Mouse (Mus musculus): ENCODE data around the gene Snx21. TPM values are rescaled to one million over a fixed set of nuclear protein-coding genes. Genes with fewer than 3 reads are reported as not detected.
A peak's percentile ranks its signal among the peaks of the same experiment; 100 is the strongest.

Snx21 gene
- polyA plus RNA-seq, 1 experiment from 2014 or later, result 9.9 TPM

- H3K27ac ChIP-seq (replicated peaks; ENCODE audit: low read depth, low read length), result no peak overlapping the region
- DNase-seq (ENCODE audit: low spot score), result no peak
- H3K27me3 ChIP-seq (ENCODE audit: control insufficient read depth, insufficient read depth, low read length), result no peaks in the 10 kb centered on the region
- no peak overlapping the region for H3K9ac ChIP-seq (replicated peaks; ENCODE audit: low read length)
- WGBS, result 69% methylated on average over 4 of the region's 4 CpGs
- H3K36me3 ChIP-seq (replicated peaks; ENCODE audit: control insufficient read depth, insufficient read depth, low read depth, low read length), result no peaks in the 10 kb centered on the region
- ATAC-seq (replicated peaks; ENCODE audit: insufficient number of reproducible peaks, low FRiP score, low TSS enrichment, low read depth), result no peak
- no peaks in the 10 kb centered on the region for H3K9me3 ChIP-seq (replicated peaks; ENCODE audit: control insufficient read depth, low read length)
- no peak overlapping the region for H3K4me2 ChIP-seq (ENCODE audit: low read depth, low read length)
- H3K4me3 ChIP-seq (ENCODE audit: low read depth, low read length), result no peak overlapping the region
- no peaks in the 10 kb centered on the region for H3K4me1 ChIP-seq (ENCODE audit: control insufficient read depth, insufficient read depth, low read length)
These were observed 3.7 kb upstream of the Snx21 start for GRCm38 (mm10) chr2:164781876-164782275.

GRCm38 (mm10) chr2:164783926-164784581 is 1.6 kb upstream of the Snx21 start:
- no peaks in the 10 kb centered on the region for H3K4me1 ChIP-seq (ENCODE audit: control insufficient read depth, insufficient read depth, low read length)
- WGBS, result 75% methylated on average over 7 of the region's 7 CpGs
- DNase-seq (ENCODE audit: low spot score), result peak; percentile 30
- no peak for ATAC-seq (replicated peaks; ENCODE audit: insufficient number of reproducible peaks, low FRiP score, low TSS enrichment, low read depth)
- no peak overlapping the region for H3K4me2 ChIP-seq (ENCODE audit: low read depth, low read length)
- no peak overlapping the region for H3K4me3 ChIP-seq (ENCODE audit: low read depth, low read length)
- H3K27me3 ChIP-seq (ENCODE audit: control insufficient read depth, insufficient read depth, low read length), result no peaks in the 10 kb centered on the region
- no peak overlapping the region for H3K9ac ChIP-seq (replicated peaks; ENCODE audit: low read length)
- no peaks in the 10 kb centered on the region for H3K36me3 ChIP-seq (replicated peaks; ENCODE audit: control insufficient read depth, insufficient read depth, low read depth, low read length)
- H3K9me3 ChIP-seq (replicated peaks; ENCODE audit: control insufficient read depth, low read length), result no peaks in the 10 kb centered on the region
- no peak overlapping the region for H3K27ac ChIP-seq (replicated peaks; ENCODE audit: low read depth, low read length)

- Histone ChIP-seq H3K9ac (replicated peaks; ENCODE audit: low read length) (peak overlapping the region; percentile 75), H3K4me1 (ENCODE audit: control insufficient read depth, insufficient read depth, low read length) (no peaks in the 10 kb centered on the region), H3K9me3 (replicated peaks; ENCODE audit: control insufficient read depth, low read length) (no peaks in the 10 kb centered on the region), H3K4me3 (ENCODE audit: low read depth, low read length) (peak overlapping the region; percentile 66), H3K4me2 (ENCODE audit: low read depth, low read length) (peak overlapping the region; percentile 98), H3K27me3 (ENCODE audit: control insufficient read depth, insufficient read depth, low read length) (no peaks in the 10 kb centered on the region), H3K27ac (replicated peaks; ENCODE audit: low read depth, low read length) (no peak overlapping the region), H3K36me3 (replicated peaks; ENCODE audit: control insufficient read depth, insufficient read depth, low read depth, low read length) (no peaks in the 10 kb centered on the region)
- 21% methylated on average over 7 of the region's 7 CpGs for WGBS
- DNase-seq (ENCODE audit: low spot score) (no peak), ATAC-seq (replicated peaks; ENCODE audit: insufficient number of reproducible peaks, low FRiP score, low TSS enrichment, low read depth) (no peak)
These were observed 678 bp upstream of the Snx21 start for GRCm38 (mm10) chr2:164784869-164785420.

- Histone ChIP-seq H3K9ac (replicated peaks; ENCODE audit: low read length) (peak overlapping the region; percentile 75), H3K4me1 (ENCODE audit: control insufficient read depth, insufficient read depth, low read length) (no peaks in the 10 kb centered on the region), H3K27ac (replicated peaks; ENCODE audit: low read depth, low read length) (no peak overlapping the region), H3K27me3 (ENCODE audit: control insufficient read depth, insufficient read depth, low read length) (no peaks in the 10 kb centered on the region), H3K9me3 (replicated peaks; ENCODE audit: control insufficient read depth, low read length) (no peaks in the 10 kb centered on the region), H3K36me3 (replicated peaks; ENCODE audit: control insufficient read depth, insufficient read depth, low read depth, low read length) (no peaks in the 10 kb centered on the region), H3K4me3 (ENCODE audit: low read depth, low read length) (peak overlapping the region; percentile 66), H3K4me2 (ENCODE audit: low read depth, low read length) (peak overlapping the region; percentile 98)
- DNase-seq (ENCODE audit: low spot score), result peak; percentile 26
- 7% methylated on average over 15 of the region's 15 CpGs for WGBS
- ATAC-seq (replicated peaks; ENCODE audit: insufficient number of reproducible peaks, low FRiP score, low TSS enrichment, low read depth), result no peak
These were observed 814 bp downstream of the Snx21 start for GRCm38 (mm10) chr2:164786388-164786885.

DNA sequence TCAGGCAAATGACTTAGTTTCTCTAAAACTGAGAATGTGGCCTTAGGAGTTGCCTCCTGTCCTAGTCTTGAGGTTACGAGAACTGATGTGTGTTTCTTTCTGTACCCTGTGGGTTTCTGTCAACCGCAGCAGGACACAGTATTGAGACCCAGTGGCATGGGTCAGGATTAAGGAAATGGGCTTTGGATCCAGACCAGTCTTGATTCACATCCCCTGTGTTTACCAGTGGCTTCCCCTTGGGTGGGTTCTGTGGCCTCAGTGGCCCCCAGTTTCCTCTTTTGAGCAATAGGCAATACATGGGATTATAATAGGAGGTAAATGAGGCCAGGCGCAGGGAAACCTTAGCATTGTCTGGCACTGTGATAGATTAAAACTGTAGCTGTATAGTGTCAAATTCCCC is 1.4 kb downstream of the Snx21 start:
- H3K4me2 ChIP-seq (ENCODE audit: low read depth, low read length), result no peak overlapping the region; the same call in 1 of the 2 replicates
- DNase-seq (ENCODE audit: low spot score) (no peak), ATAC-seq (replicated peaks; ENCODE audit: insufficient number of reproducible peaks, low FRiP score, low TSS enrichment, low read depth) (no peak)
- WGBS, result 77% methylated on average over 3 of the region's 3 CpGs
- no peak overlapping the region for H3K27ac ChIP-seq (replicated peaks; ENCODE audit: low read depth, low read length)
- no peaks in the 10 kb centered on the region for H3K27me3 ChIP-seq (ENCODE audit: control insufficient read depth, insufficient read depth, low read length)
- H3K4me1 ChIP-seq (ENCODE audit: control insufficient read depth, insufficient read depth, low read length), result no peaks in the 10 kb centered on the region
- no peaks in the 10 kb centered on the region; the same call in 1 of the 2 replicates for H3K36me3 ChIP-seq (replicated peaks; ENCODE audit: control insufficient read depth, insufficient read depth, low read depth, low read length)
- H3K9ac ChIP-seq (replicated peaks; ENCODE audit: low read length), result no peak overlapping the region
- no peak overlapping the region for H3K4me3 ChIP-seq (ENCODE audit: low read depth, low read length)
- no peaks in the 10 kb centered on the region for H3K9me3 ChIP-seq (replicated peaks; ENCODE audit: control insufficient read depth, low read length)

DNA sequence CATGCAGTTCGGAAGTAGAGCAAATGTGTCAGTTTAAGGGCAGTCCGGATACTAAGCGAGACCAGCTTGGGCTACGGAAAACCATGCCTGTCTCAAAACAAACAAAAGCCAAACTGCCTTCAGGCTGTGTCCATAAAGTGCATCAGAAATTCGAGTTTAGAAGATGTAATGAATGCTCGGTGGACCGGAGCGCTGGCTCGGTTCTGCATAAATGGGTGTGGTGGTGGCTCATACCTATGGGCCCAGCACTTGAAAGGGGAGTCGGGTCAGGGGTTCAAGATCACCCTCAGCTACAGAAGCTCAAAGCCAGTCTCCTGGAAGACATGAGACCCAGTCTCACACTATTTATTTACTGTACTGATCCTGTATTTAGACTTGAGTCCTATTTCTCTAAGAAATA is 2.2 kb downstream of the Snx21 start:
- H3K9ac ChIP-seq (replicated peaks; ENCODE audit: low read length), result no peak overlapping the region
- H3K27me3 ChIP-seq (ENCODE audit: control insufficient read depth, insufficient read depth, low read length), result no peaks in the 10 kb centered on the region
- no peak overlapping the region for H3K4me2 ChIP-seq (ENCODE audit: low read depth, low read length)
- DNase-seq (ENCODE audit: low spot score), result no peak
- no peak for ATAC-seq (replicated peaks; ENCODE audit: insufficient number of reproducible peaks, low FRiP score, low TSS enrichment, low read depth)
- 73% methylated on average over 10 of the region's 10 CpGs for WGBS
- no peaks in the 10 kb centered on the region for H3K4me1 ChIP-seq (ENCODE audit: control insufficient read depth, insufficient read depth, low read length)
- no peak overlapping the region for H3K4me3 ChIP-seq (ENCODE audit: low read depth, low read length)
- no peak overlapping the region for H3K27ac ChIP-seq (replicated peaks; ENCODE audit: low read depth, low read length)
- no peaks in the 10 kb centered on the region; the same call in 1 of the 2 replicates for H3K36me3 ChIP-seq (replicated peaks; ENCODE audit: control insufficient read depth, insufficient read depth, low read depth, low read length)
- no peaks in the 10 kb centered on the region for H3K9me3 ChIP-seq (replicated peaks; ENCODE audit: control insufficient read depth, low read length)

GRCm38 (mm10) chr2:164788411-164788810 is 2.8 kb downstream of the Snx21 start:
- Histone ChIP-seq H3K27me3 (ENCODE audit: control insufficient read depth, insufficient read depth, low read length) (no peaks in the 10 kb centered on the region), H3K4me1 (ENCODE audit: control insufficient read depth, insufficient read depth, low read length) (no peaks in the 10 kb centered on the region), H3K9me3 (replicated peaks; ENCODE audit: control insufficient read depth, low read length) (no peaks in the 10 kb centered on the region), H3K4me3 (ENCODE audit: low read depth, low read length) (no peak overlapping the region), H3K4me2 (ENCODE audit: low read depth, low read length) (no peak overlapping the region), H3K27ac (replicated peaks; ENCODE audit: low read depth, low read length) (no peak overlapping the region), H3K9ac (replicated peaks; ENCODE audit: low read length) (no peak overlapping the region), H3K36me3 (replicated peaks; ENCODE audit: control insufficient read depth, insufficient read depth, low read depth, low read length) (no peaks in the 10 kb centered on the region; the same call in 1 of the 2 replicates)
- DNase-seq (ENCODE audit: low spot score), result no peak
- 70% methylated on average over 4 of the region's 4 CpGs for whole genome bisulfite sequencing
- no peak for ATAC-seq (replicated peaks; ENCODE audit: insufficient number of reproducible peaks, low FRiP score, low TSS enrichment, low read depth)

DNA sequence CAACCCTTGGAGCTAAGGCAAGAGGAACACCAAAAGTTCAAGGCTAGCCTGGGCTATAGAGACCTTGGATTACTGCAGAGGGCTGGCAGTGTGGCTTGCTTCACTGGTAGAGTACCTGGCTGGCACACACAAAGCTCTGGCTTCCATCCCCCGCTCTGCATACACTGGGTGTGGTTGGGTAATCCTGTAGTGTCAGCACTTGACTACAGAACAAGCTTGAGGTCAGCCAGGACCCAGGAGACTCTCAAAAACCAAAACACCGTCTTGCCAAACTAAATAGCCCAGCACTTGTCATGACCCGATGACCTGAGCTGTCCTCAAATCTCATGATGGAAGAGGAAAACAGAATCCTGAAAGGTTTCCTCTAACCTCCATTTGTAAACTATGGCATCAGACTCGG is 4.8 kb downstream of the Snx21 start:
- peaks cover 4% of the 10 kb centered on the region for H3K36me3 ChIP-seq (replicated peaks; ENCODE audit: control insufficient read depth, insufficient read depth, low read depth, low read length)

More for the DNA sequence above, 4.8 kb downstream of the Snx21 start:
- no peak for ATAC-seq (replicated peaks; ENCODE audit: insufficient number of reproducible peaks, low FRiP score, low TSS enrichment, low read depth)
- no peaks in the 10 kb centered on the region for H3K27me3 ChIP-seq (ENCODE audit: control insufficient read depth, insufficient read depth, low read length)
- DNase-seq (ENCODE audit: low spot score), result no peak
- no peak overlapping the region for H3K27ac ChIP-seq (replicated peaks; ENCODE audit: low read depth, low read length)
- H3K4me3 ChIP-seq (ENCODE audit: low read depth, low read length), result no peak overlapping the region
- no peak overlapping the region for H3K9ac ChIP-seq (replicated peaks; ENCODE audit: low read length)
- H3K9me3 ChIP-seq (replicated peaks; ENCODE audit: control insufficient read depth, low read length), result no peaks in the 10 kb centered on the region
- WGBS, result 78% methylated on average over 4 of the region's 4 CpGs
- H3K4me1 ChIP-seq (ENCODE audit: control insufficient read depth, insufficient read depth, low read length), result no peaks in the 10 kb centered on the region
- no peak overlapping the region for H3K4me2 ChIP-seq (ENCODE audit: low read depth, low read length)

Data from embryonic facial prominence, embryonic 11.5 days (tissue).